Mouse (Mus musculus) myocyte (in vitro differentiated cells): ENCODE results near the gene Il1rapl2.

Source experiments
- CEBPB ChIP-seq: IDR thresholded peaks from 2 replicates; pipeline ENCODE4 v1.6.1; 2011; ENCODE audit warnings: mild to moderate bottlenecking, moderate library complexity; ENCODE audit not compliant: poor library complexity, insufficient read depth, severe bottlenecking
- E2F4 ChIP-seq: IDR thresholded peaks from one replicate; pipeline ENCODE4 v1.6.1; 2011; ENCODE audit warnings: mild to moderate bottlenecking, control low read depth, moderate library complexity; ENCODE audit not compliant: insufficient read depth
- MAX ChIP-seq: IDR thresholded peaks from one replicate; pipeline ENCODE4 v1.6.1; 2011; ENCODE audit warnings: low read depth, mild to moderate bottlenecking, control low read depth
- MYOD1 ChIP-seq, 3 experiments: IDR thresholded peaks; one replicate each; pipeline ENCODE4 v1.6.1; 2011; ENCODE audit warnings: control low read depth in 2 of 3, low read depth in 2 of 3, mild to moderate bottlenecking in 2 of 3, moderate library complexity in 1 of 3; ENCODE audit not compliant: insufficient read length in 2 of 3, control insufficient read depth in 1 of 3
- MYOG ChIP-seq, 3 experiments: IDR thresholded peaks; one replicate each; pipeline ENCODE4 v1.6.1; 2011; ENCODE audit warnings: control low read depth in 2 of 3, low read depth in 2 of 3, mild to moderate bottlenecking in 2 of 3; ENCODE audit not compliant: insufficient read length in 2 of 3, control insufficient read depth in 1 of 3, insufficient read depth in 1 of 3
- POLR2A ChIP-seq: IDR thresholded peaks from one replicate; pipeline ENCODE4 v1.6.1; 2011; ENCODE audit warnings: low read depth, mild to moderate bottlenecking, control low read depth, moderate library complexity; ENCODE audit not compliant: insufficient read length
- POLR2AphosphoS2 ChIP-seq: IDR thresholded peaks from one replicate; pipeline ENCODE4 v1.6.1; 2011; ENCODE audit warnings: low read depth, control low read depth; ENCODE audit not compliant: insufficient read length
- REST ChIP-seq: IDR thresholded peaks from one replicate; pipeline ENCODE4 v1.6.1; 2011; ENCODE audit warnings: mild to moderate bottlenecking, control low read depth, moderate library complexity; ENCODE audit not compliant: insufficient read depth, insufficient read length
- SRF ChIP-seq: IDR thresholded peaks from one replicate; pipeline ENCODE4 v1.6.1; 2011; ENCODE audit warnings: low read depth; ENCODE audit not compliant: control insufficient read depth, insufficient read length
- TCF12 ChIP-seq: IDR thresholded peaks from one replicate; pipeline ENCODE4 v1.6.1; 2011; ENCODE audit warnings: mild to moderate bottlenecking, control low read depth; ENCODE audit not compliant: poor library complexity, insufficient read depth, severe bottlenecking
- TCF3 ChIP-seq: IDR thresholded peaks from one replicate; pipeline ENCODE4 v1.6.1; 2011; ENCODE audit warnings: low read depth, control low read depth; ENCODE audit not compliant: insufficient read length
- USF1 ChIP-seq: IDR thresholded peaks from one replicate; pipeline ENCODE4 v1.6.1; 2011; ENCODE audit warnings: low read depth, mild to moderate bottlenecking, control low read depth, moderate library complexity

DNA sequence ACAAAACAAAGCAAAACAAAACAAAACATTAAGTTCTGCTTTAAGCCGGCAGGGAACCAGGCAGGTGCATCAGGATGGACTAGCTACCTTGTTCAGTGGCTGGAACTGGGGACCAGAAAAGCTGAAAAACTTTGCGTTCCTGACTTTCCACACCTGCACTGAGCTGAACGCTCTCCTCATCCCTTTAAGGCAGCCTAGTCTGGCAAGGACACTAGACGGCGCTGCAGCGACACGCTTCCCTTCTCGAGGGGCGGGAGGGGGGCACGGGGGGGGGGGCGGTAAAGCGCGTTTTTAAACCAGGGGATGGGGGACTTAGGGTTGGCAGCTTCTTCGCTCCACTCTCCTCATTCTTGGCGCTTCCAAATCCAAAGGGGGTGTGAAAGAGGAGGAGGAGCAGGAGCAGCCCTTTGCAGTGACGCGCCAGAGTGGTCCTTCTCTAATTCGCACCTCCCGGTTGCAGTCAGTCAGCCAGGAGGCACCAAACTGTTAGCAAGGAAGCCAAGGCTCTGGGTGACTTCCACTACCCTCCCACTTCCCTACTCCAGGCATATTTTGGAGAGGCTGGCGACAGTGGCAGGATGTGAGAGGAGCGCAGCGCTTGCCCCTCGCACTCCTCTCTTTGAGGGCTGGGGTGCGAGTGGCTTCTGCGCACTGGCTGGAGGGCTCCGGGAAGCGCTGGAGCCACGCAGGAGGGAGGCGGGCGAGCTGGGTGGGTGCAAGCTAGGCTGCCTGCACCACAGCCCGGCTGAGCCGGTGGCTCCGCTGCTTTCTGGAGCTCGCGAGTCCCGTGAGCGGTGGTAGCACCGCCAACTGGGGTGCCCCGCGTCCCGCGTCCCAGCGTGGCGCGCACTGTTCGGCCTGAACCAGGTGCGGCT is at the start of gene Il1rapl2:
- TF ChIP-seq SRF (no peak), POLR2A (no peak), MYOD1 (IDR thresholded peaks at IDR 0.05; ENCODE audit: control insufficient read depth in 1 of 3, insufficient read length in 2 of 3, low read depth in 2 of 3) (no peak), TCF12 (no peak), MAX (no peak), USF1 (no peak), E2F4 (no peak), MYOG (IDR thresholded peaks at IDR 0.05; ENCODE audit: control insufficient read depth in 1 of 3, insufficient read depth in 1 of 3, insufficient read length in 2 of 3, low read depth in 2 of 3) (no peak), POLR2AphosphoS2 (no peak), CEBPB (no peak), REST (no peak), TCF3 (no peak)
